Mouse (Mus musculus) limb, embryonic 11.5 days (tissue): ENCODE data around the gene Col9a2. TPM values are rescaled to one million over a fixed set of nuclear protein-coding genes. Genes with fewer than 3 reads are reported as not detected.

Experiments used
- ATAC-seq: fragments of 200-750 bp; cut with Nextera tagmentation; 2 replicates; pipeline ENCODE4 v1.8.0; 2017; ENCODE audit warnings: low read depth; ENCODE audit not compliant: insufficient number of reproducible peaks, low FRiP score, low TSS enrichment
- DNase-seq: peaks from one replicate; pipeline ENCODE4 v3.0.0-alpha.2; 2015; ENCODE audit warnings: low spot score
- H3K27ac ChIP-seq: fragments of 300-500 bp; sonication (generic); replicated peaks from 2 replicates; pipeline ENCODE4 v1.5.1; 2014; ENCODE audit warnings: low read depth, mild to moderate bottlenecking, low read length
- H3K27me3 ChIP-seq: fragments of 300-500 bp; sonication (generic); 2 replicates; pipeline ENCODE4 v1.6.1; 2014; ENCODE audit warnings: mild to moderate bottlenecking, low read length, mixed read lengths; ENCODE audit not compliant: control insufficient read depth, insufficient read depth
- H3K36me3 ChIP-seq: fragments of 300-500 bp; sonication (generic); 2 replicates; pipeline ENCODE4 v1.6.1; 2014; ENCODE audit warnings: mild to moderate bottlenecking, low read length, moderate library complexity, mixed read lengths; ENCODE audit not compliant: control insufficient read depth, insufficient read depth
- H3K4me1 ChIP-seq: fragments of 300-500 bp; sonication (generic); 2 replicates; pipeline ENCODE4 v1.6.1; 2014; ENCODE audit warnings: low read length, mixed read lengths; ENCODE audit not compliant: control insufficient read depth, insufficient read depth
- H3K4me2 ChIP-seq: fragments of 300-500 bp; sonication (generic); 2 replicates; pipeline ENCODE4 v1.6.1; 2014; ENCODE audit warnings: low read depth, mild to moderate bottlenecking, moderate library complexity; ENCODE audit not compliant: severe bottlenecking
- H3K4me3 ChIP-seq: fragments of 300-500 bp; sonication (generic); 2 replicates; pipeline ENCODE4 v1.5.1; 2014; ENCODE audit warnings: low read depth, low read length
- H3K9ac ChIP-seq: fragments of 300-500 bp; sonication (generic); 2 replicates; pipeline ENCODE4 v1.6.1; 2014; ENCODE audit warnings: mild to moderate bottlenecking, low read length
- H3K9me3 ChIP-seq: fragments of 300-500 bp; sonication (generic); 2 replicates; pipeline ENCODE4 v1.6.1; 2016; ENCODE audit warnings: low read length; ENCODE audit not compliant: control insufficient read depth
- WGBS: fragments of 180-500 bp; shearing (Covaris S2); extraction: QIAGEN DNeasy Blood & Tissue Kit; methylation state at CpG from one replicate; pipeline ENCODE4 v1.1.7; 2014; 5-methylcytosine and 5-hydroxymethylcytosine counted together
- polyA plus RNA-seq: library from polyadenylated mRNA; unstranded; fragments of >200 nt; fragmentation: Nextera tagmentation; extraction: Ambion mirVana; gene quantifications from 2 replicates; pipeline ENCODE4 v1.2.1, GENCODE M21; 2014

The Col9a2 gene
- polyA plus RNA-seq, 1 experiment from 2014 or later: 20.0 TPM

DNA sequence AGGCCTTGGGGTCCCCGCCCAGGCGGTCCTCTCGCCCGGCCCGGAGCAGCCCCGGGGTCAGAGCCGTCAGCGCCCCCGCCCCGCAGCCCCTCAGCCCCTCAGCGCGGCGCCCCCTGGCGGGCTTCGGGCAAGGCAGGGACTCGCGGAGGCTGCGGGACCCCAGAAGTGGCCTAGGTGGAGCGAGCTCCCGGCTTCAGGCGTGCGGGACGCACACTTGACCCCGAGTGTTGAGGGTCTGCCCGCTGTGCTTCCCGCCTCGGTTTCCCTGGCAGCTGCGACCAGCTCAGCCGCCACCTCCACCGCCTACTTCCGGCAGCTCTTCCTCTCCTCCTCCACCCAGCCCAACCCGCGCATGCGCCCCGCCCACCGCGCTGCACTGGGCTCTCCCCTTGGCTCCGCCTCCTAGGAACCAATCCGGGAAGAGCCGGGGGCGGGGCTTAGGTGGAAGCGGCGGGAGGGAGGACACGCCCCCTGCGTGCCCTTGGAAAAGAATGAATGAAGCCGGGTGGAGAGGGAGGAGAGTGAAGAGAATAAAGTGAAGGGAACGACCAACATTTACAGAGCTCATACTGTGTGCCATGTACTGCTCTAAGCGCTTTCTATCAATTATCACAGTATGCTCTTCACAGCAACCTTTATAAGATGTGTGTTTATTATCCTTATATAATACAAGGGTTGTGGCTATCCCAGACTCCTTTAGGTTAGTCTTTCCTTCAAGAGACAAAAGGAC lies 22.1 kb upstream of the Col9a2 start, which contains the start of gene Smap2:
TSS of gene Smap2 (minus strand) at position 320 of the 730 bp plus-strand sequence.
- DNase-seq: peak; percentile 99
- H3K27ac ChIP-seq: no peak within 1 kb of the TSS
- H3K9ac ChIP-seq: peak within 1 kb of the TSS; percentile 66
- H3K4me3 ChIP-seq: peak within 1 kb of the TSS; percentile 72
- peak; percentile 98 for ATAC-seq
- H3K27me3 ChIP-seq: no peaks in the 10 kb centered on the region
- H3K36me3 ChIP-seq: no peaks in the 10 kb centered on the region
- H3K9me3 ChIP-seq: no peaks in the 10 kb centered on the region
- 1% methylated on average over 31 of the region's 48 CpGs for whole genome bisulfite sequencing
- peaks cover 5% of the 10 kb centered on the region for H3K4me1 ChIP-seq
- H3K4me2 ChIP-seq: peak within 1 kb of the TSS; percentile 89

DNA sequence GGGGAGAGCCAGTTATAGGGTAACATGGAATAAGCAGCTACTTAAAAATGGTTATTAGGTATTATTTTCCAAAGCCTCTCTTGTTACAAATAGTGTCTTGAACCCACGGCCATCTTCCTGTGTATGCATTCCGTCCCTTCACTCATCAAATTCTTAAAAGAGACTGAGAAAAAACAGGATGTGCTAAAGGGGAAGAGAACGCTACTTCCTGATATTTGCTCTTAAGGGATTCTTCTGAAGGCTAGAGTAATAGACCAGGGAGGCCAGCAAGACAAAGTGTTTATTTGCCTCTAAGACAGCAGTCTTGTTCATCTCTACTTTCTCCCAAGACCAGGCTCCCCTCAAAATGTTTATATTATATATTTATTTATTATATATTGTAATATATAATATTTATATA lies 20.9 kb upstream of the Col9a2 start:
- Histone ChIP-seq H3K9me3 (no peaks in the 10 kb centered on the region), H3K36me3 (no peaks in the 10 kb centered on the region), H3K4me3 (no peak overlapping the region), H3K27ac (no peak overlapping the region), H3K9ac (no peak overlapping the region), H3K4me2 (no peak overlapping the region), H3K4me1 (peaks cover 5% of the 10 kb centered on the region), H3K27me3 (no peaks in the 10 kb centered on the region)
- ATAC-seq (no peak), DNase-seq (no peak)
- 97% methylated on average over 3 of the region's 3 CpGs for WGBS

DNA sequence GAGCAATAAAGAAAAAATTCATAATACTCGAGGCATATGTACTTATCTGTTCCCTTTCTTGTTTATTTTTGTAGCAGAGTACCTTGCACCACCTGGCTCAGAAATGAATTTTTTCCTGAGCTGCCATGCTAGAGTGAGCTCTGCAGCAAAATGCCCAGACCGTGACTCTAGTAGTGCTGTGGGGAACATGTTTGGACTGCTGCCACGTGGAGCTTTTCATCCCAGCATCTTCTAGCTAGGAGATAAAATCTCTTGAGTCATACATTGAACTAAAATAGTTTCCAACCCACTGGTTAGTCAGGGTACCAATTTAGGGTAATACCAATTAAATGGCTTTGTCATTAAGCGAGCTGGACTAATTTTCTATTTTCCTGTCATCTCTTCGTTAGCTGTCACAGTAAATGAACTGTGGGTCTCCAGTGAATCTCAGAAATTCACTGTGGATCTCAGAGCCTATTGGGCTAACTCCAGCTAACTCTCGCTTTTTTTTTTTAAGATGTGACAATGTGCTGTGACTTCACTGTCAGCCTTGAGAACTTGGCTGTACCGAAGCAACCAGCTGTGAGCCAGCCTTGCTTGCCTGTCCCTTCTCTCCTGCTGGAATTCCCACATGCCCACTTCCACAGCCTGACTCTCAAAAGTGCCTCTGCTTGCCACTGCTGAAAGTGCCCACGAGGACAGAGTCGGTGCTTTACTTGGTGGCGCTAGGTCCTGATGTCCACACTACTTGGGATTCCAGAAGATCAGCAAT lies 19.0 kb upstream of the Col9a2 start:
- Histone ChIP-seq H3K4me2 (no peak overlapping the region), H3K36me3 (no peaks in the 10 kb centered on the region), H3K27me3 (no peaks in the 10 kb centered on the region), H3K4me3 (no peak overlapping the region), H3K27ac (no peak overlapping the region), H3K9me3 (no peaks in the 10 kb centered on the region), H3K9ac (no peak overlapping the region), H3K4me1 (peaks cover 5% of the 10 kb centered on the region)
- 80% methylated on average over 10 of the region's 10 CpGs for WGBS
- DNase-seq (no peak), ATAC-seq (no peak)

DNA sequence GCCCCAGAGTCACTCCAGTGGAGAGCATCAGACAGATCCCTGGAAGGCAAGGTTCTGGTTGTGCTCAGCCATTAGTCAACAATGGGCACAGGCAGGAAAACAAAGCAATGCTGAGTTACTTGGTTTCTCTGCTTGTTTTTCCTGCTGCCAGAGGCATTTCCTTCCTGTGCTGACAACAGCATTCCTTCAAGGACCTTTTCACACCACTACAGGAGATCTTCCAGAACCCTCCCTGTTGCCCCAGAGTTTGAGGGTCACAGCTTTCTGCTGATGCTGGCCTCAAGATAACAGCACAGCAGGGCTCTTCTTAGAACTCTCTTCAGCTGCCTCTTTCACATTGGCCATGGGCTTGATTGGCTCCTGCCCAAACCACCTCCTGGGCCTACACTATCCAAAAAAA lies 17.3 kb upstream of the Col9a2 start:
- Histone ChIP-seq H3K9me3 (no peaks in the 10 kb centered on the region), H3K9ac (no peak overlapping the region), H3K4me1 (no peaks in the 10 kb centered on the region), H3K27ac (no peak overlapping the region), H3K27me3 (no peaks in the 10 kb centered on the region), H3K4me2 (no peak overlapping the region), H3K4me3 (no peak overlapping the region), H3K36me3 (no peaks in the 10 kb centered on the region)
- DNase-seq (no peak), ATAC-seq (no peak)

DNA sequence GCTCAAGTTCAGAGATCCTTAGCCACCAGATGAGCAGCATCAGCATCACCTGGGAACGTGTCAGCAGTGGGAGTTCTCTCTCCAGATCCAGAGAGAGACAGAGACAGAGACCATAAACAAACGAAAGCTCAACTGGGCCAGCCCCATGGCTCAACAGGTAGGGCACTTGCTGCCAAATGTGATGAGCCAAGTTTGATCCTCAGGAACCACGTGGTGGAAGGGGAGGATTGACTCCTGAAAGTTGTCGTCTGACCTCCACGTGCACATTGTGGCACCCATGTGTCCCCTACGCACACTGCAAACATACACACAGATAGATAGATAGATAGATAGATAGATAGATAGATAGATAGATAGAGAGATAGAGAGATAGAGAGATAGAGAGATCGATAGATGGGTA lies 15.7 kb upstream of the Col9a2 start:
- Histone ChIP-seq H3K9me3 (no peaks in the 10 kb centered on the region), H3K4me3 (no peak overlapping the region), H3K36me3 (no peaks in the 10 kb centered on the region), H3K9ac (no peak overlapping the region), H3K27ac (no peak overlapping the region), H3K4me2 (no peak overlapping the region), H3K4me1 (no peaks in the 10 kb centered on the region), H3K27me3 (no peaks in the 10 kb centered on the region)
- ATAC-seq: no peak
- no peak for DNase-seq
- 83% methylated on average over 7 of the region's 7 CpGs for WGBS

DNA sequence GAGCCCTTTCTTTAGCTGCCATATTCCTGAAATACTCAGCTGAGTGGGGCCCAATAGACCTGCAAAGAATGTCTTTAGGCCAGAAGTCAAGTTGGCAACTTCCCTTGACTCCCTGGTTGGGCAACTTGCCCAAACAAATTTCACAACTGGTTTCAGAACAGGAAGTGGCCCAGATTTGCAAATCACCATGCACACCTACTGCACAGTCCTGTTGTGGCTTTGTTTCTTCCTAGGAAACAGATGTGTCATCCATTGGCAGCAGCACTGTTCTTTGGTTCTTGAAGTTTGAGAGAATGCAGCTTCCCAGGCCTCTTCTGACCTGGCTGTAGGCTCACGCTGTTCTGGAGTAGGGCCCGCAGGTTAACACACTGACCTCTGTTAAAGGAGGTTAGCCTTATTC lies 15.2 kb upstream of the Col9a2 start:
- Histone ChIP-seq H3K27ac (no peak overlapping the region), H3K4me2 (no peak overlapping the region), H3K4me3 (no peak overlapping the region), H3K9ac (no peak overlapping the region), H3K4me1 (no peaks in the 10 kb centered on the region), H3K9me3 (no peaks in the 10 kb centered on the region), H3K27me3 (no peaks in the 10 kb centered on the region), H3K36me3 (no peaks in the 10 kb centered on the region)
- no peak for ATAC-seq
- WGBS: 95% methylated on average over 2 of the region's 2 CpGs
- no peak for DNase-seq

DNA sequence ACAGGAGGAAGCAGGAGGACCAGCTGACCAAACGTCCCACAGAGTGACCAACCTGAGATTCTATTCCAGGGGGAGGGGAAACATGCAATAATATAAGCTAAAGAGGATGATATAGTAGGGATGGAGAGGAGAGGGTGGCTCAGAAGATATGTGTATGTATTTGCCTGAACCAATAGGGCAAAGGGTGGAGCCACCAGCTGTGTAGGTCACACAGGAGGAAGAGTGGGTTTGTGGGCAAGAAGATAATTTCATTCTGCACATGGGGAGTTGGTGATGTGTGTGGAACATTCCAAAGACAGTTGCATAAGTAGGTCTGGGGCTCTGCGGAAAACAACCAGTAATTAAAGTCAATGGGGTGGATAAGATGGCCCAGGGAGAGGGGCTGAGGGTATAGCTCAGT lies 13.5 kb upstream of the Col9a2 start:
- no peaks in the 10 kb centered on the region for H3K27me3 ChIP-seq
- no peaks in the 10 kb centered on the region for H3K4me1 ChIP-seq
- no peak overlapping the region for H3K4me3 ChIP-seq
- no peak overlapping the region for H3K9ac ChIP-seq
- 70% methylated on average over 2 of the region's 2 CpGs for WGBS
- ATAC-seq (no peak), DNase-seq (no peak)
- H3K9me3 ChIP-seq: no peaks in the 10 kb centered on the region
- H3K36me3 ChIP-seq: no peaks in the 10 kb centered on the region
- H3K4me2 ChIP-seq: no peak overlapping the region
- no peak overlapping the region for H3K27ac ChIP-seq

DNA sequence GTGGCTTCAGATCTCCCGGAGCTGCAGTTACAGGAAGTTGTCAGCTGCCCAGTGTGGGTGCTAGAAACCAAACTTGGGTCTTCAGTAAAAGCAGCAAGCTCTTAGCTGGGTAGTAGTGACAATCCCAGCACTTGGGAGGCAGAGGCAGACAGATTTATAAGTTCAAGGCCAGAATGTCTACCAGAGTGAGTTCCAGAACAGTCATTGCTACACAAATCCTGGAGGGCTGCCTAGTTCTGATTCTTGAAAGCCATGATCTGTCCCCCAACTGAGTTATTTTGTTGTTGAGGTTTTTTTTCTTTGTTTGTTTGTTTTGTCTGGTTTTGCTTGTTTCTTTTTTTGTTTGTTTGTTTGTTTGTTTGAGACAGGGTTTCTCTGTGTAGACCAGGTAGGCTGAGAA lies 11.0 kb upstream of the Col9a2 start:
- no peak for DNase-seq
- no peaks in the 10 kb centered on the region for H3K4me1 ChIP-seq
- no peaks in the 10 kb centered on the region for H3K36me3 ChIP-seq
- no peak overlapping the region for H3K4me3 ChIP-seq
- no peak overlapping the region for H3K27ac ChIP-seq
- H3K9me3 ChIP-seq: no peaks in the 10 kb centered on the region
- ATAC-seq: no peak
- H3K4me2 ChIP-seq: no peak overlapping the region
- H3K27me3 ChIP-seq: no peaks in the 10 kb centered on the region
- no peak overlapping the region for H3K9ac ChIP-seq
- WGBS: 70% methylated on average over 1 of the region's 1 CpGs
